Mouse (Mus musculus): ENCODE measurements around the gene Adad2.
A peak's percentile ranks its signal among the peaks of the same experiment; 100 is the strongest.

Adad2 gene

DNA sequence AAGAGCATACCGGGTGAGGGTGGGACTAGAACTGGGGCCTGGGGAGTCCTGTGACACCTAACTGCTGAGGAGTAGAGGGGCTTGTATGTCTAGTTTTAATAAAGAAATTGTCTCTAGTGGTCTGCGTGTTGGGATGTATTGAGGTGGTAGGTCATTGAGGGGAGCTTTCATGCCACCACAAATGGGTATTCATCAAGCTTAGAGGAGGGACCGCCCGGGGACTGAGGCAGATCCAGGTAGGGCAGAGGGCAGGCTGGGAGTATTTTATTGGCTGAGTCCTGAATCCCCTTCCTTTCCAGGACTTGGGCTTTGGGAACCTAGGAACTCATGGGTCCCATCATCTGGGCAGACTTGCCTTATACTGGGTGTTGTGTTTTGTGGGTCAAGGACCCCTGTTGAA, 4.3 kb downstream of the Adad2 start:
- no peak for DNase-seq (ENCODE audit: low spot score in 2 of 2)

DNA sequence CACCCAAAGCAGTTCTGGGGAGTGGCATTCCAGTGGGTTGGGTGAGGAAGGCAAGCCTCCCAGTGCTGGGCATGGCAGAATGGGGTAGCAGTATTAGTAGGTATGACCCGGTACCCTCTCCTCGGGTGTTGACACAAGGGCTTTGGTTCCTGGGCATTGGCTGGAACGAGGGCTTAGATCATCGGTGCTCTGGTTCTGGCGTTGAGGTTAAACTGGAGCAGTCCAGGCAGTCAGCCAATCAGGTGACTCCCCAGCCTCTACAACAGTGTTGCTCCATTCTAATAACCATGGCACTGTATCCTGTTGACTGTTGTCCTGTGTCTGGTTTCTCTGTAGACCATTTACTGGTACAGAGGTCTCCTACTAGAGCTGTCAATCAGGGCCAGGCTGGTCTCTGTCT, 5.0 kb downstream of the Adad2 start:
- DNase-seq (ENCODE audit: low spot score in 2 of 2), result no peak

DNA sequence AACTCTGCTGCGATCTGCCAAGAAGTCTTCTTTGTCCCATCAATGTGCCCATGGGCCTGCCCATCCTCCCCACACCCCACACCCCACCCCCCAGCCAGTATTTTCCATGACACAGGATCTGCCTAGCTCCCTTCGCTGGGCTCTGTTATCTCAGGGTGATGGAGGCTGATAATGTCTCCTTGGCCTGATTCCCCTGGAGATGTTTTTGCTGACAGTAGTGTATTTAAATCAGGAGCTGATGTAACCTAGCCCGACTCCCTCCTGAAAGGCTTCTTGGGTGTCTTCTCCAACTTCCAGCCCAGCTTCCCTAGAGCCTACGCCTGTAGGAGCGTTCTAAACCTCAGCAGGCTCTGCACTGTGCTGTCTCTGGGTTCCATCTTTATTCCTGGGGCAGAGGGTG, 6.3 kb downstream of the Adad2 start:
- no peak for DNase-seq (ENCODE audit: low spot score in 2 of 2)

DNA sequence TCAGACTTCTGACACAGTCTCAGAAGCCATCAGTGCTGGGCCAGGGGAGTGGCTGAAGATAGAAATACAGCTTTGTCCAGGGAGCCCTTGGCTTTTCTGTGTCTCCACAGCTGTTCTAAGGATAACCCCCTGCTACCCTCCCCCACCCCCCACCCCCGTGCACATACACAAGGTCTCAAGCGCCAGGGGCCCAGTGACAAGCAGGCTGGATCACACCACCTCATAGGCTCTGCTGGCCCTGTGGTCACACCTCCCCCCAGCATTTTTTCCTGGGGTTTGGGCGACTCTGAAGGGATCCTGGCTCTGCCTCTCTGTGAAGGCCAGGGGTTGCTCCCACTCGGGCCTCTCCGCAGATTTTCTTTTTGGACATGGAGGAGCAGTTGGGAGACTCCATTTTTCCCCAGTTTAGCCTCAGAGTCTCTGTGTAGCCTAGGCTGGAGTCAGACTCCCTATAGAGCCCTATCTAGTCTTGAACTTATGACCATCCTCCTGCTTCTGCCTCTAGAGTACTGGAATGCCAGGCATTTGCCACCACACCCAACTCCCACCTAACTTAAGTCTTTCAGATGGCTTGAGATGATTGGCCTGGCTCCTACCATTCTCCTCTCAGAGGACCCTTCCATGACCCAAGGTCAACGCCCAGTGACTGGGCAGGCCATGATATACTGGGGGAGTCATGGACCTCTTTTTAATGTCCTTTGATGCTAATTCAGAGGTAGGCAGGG, 7.7 kb downstream of the Adad2 start:
- no peak for DNase-seq (ENCODE audit: low spot score in 2 of 2)

DNA sequence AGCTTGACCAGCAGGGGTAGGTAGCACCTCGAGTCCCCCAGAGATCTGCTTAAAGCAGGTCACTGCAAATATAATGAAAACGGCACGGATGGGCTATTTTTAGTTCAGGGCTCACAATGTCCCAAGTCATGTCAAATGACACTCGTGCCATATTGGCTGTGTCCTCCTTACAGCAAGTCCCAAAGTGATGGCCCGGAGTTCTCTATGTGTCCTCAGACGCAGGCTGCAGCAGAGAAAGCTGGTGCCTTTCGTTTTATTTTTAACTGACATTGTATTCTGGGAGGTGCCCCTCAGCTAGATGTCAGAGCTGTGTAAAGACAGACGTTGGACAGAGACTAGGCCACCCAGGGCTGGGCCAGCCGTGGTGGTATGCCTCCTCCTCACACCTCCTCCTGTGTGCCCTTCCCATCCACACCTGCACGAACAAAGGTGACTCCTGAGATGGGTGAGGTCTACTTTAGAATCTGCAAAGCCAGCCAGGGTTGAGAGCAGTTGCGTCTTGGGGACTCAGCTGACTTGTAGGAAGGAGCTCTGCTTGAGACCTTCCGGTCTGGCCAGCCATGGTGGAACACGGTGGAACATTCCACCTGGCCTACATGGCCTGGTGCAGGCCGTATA, 8.4 kb downstream of the Adad2 start:
- DNase-seq (ENCODE audit: low spot score in 2 of 2), result no peak

DNA sequence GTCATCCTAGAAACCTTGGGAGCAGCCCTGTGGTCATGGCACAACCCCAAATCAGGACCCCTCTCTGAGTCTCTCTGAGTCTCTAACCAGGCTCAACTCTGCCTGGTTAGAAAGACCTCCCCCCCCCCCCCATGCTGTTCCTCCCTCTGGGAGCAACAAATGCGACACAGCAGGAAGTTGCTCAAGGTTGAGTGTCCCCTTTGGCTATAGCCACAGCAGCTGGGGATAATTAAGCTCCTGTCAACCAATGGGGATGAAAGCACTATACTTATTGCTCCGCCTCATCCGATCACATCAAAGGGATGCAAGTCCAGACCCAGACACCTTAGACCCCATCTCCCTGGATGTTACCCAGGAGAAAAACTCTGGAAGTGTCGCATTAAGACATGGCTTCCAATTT, 10.0 kb downstream of the Adad2 start:
- no peak for DNase-seq (ENCODE audit: low spot score in 2 of 2)

DNA sequence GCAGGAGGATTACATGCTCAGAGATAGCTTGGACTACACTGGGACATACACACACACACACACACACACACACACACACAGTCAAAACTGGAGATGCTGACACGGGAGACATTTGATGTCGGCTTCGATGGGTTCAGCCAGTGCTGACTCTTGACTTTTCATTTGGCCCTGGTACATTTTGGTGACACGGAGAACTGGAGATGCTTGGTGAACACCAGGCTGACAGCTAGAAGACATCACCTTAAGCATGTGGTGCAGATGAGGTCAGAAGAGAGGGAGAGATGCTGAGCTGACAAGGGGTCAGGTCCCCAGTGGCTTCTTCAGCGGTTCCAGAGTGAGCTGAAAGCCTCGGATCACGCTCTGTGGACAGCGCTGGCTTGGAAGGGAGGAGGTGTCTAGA, 10.5 kb downstream of the Adad2 start:
- no peak for DNase-seq (ENCODE audit: low spot score in 2 of 2)

DNA sequence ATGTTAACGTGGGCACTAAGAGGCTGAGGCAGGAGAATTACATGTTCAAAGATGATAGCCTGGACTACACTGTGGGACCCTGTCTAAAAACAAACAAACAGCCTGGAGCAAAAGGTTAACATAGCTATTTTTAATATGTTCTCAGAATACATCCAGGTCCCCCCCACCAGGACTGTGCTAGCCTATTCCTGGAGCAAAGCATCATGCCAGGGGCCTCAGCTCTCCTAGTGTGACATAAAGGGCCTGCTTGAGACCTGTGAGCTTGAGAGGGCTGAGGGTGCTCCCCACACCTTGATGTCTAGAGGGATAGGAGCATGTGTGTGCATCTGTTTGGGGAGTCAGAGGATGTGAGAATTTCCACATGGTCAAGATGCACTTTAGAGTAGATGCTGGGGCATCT, 11.2 kb downstream of the Adad2 start:
- no peak for DNase-seq (ENCODE audit: low spot score in 2 of 2)

DNA sequence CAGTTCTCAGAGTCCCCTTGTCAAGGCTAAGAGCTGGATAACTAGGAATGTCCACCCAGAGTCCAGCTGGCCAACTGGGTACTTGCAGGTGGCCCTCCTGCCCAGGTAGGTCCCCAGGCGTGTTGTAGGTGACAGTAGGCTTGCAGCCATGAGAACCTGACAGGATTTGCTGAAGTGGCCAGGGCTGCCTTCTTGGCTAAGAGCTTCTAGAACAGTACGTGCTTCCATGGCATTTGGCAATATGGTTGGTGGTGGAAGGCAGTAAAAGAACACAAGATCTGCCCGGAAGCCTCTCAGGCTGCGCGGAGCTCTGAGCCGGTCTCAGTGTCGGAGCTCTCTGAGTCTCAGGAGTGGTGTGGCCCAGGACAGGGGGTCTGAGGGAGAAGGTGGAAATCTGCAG, 12.4 kb downstream of the Adad2 start:
- DNase-seq (ENCODE audit: low spot score in 2 of 2), result no peak

DNA sequence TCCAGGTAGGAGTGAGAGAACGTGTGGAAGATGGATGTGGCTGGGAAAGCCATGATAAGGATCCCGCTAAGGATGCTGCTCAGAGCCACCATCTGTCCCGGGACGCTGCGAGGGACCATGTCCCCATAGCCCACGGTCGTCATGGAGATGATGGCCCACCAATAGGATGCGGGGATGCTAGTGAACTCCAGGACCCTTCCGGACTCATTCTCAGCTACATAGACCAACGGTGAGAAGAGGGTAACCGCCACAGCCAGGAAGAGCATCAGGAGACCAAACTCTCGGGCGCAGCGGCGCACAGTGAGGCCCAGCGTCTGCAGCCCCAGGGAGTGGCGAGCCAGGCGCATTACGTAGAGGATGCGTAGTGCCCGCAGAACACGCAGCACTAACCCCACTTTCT, 13.2 kb downstream of the Adad2 start:
- no peak for DNase-seq (ENCODE audit: low spot score in 2 of 2)

DNA sequence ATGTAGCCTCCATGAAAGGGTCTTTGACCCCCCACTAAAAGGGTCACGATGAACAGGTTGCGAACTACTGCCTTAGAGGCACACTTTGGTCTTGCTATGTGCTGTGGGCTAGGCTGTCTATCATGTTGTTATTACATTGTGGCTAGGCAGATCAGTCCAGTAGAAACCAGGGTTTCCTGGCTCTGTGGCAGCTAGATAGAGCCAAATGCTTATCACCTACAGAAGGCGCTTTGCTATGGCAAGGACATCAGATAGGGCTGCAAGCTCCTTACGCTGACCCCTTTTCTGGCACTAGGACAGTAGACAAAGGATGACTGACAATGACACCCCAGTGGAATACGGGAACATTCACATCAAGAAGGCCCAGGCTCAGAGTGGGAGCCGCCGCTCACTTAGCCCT, 14.7 kb downstream of the Adad2 start:
- DNase-seq (ENCODE audit: low spot score in 2 of 2), result no peak

DNA sequence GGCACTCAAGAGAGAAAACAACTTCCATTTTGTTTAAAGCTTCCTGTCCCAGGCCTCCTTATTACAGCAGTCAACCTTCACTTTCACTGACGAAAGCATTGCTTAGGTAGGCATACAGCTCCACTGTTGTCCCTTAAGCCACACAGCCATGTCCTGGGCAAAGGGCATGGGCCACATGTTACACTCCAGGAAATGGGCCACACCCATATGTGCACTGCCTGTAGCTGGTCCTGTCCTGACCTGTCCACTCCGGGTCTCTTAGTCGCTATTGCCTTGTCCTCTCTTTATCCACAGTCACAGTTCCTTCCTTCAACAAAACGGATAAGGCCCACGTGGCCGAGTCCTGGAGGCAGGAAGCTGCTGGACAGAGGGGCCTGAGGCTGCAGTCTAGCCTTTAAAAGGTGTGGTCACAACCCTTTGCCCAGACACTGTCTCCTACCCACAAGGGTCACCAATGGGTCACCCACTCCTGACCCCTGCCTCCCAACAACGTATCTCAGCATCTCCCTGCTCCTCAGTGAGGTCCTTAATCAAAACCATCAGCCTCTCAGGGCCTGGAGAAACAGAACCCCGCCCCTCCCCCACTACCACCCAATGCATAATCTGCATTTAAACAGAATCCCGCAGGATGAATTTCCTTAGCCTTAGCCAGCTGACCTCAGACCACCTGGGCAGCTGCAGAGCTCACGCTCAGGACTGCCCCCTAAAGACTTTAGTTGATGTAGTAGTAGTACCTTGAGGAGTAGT, 15.2 kb downstream of the Adad2 start:
- DNase-seq (ENCODE audit: low spot score in 2 of 2), result no peak

DNA sequence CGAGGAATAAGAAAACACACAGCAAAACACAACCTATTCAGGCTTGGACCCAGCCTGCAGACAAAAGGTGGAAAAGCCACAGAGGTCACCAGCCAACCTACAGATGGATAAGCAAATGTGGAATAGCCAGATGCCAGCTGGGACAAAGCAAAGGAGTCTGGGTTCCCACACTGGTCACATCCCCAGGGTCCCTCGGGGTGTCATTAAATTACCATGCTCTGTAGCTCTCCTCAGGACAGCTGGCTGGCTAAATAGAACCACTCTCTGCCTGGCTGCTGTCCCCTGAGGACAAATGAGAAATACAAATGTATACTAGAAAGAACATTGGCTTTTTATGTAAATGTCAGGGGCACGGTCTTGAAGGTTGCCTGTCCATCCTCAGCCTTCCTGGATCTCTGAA, 18.3 kb downstream of the Adad2 start:
- DNase-seq (ENCODE audit: low spot score in 2 of 2), result no peak

DNA sequence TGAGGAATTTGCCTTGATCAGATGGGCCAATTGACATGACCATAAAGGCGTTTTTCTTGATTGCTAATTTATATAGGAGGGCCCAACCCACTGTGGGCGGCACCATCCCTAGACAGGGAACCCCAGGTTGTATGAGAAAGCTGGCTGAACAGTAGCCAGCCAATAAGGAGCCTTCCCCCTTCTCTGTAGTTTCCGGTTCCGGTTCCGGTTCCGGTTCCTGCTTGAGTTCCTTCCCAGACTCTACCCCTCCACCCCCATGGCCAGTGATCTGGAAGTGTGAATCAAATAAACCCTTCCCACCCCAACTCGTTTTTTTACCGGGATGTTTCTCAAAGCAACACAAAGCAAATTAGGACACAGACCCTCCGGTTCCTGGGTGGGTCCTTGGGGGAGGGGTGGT, 19.7 kb downstream of the Adad2 start:
- DNase-seq (ENCODE audit: low spot score in 2 of 2), result no peak

DNA sequence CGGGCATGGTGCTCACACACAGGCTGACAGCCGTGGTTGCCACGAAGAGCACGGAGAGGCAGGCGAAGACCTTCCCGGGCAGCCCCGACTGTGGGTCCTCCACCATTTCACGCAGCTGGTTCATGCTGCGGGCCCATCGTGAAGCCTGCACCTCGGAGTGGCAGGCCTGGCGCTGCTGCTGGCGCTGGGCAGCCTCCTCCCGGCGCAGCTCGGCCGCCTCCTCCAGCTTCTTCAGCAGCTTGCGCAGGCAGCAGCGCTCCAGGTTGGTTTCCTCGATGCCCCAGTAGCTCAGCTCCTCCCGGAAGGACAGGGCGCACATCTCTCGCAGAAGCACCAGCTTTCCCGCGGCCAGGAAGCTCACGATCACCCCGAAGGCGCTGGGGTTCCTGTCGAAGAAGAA, 20.4 kb downstream of the Adad2 start:
- DNase-seq (ENCODE audit: low spot score in 2 of 2), result no peak

DNA sequence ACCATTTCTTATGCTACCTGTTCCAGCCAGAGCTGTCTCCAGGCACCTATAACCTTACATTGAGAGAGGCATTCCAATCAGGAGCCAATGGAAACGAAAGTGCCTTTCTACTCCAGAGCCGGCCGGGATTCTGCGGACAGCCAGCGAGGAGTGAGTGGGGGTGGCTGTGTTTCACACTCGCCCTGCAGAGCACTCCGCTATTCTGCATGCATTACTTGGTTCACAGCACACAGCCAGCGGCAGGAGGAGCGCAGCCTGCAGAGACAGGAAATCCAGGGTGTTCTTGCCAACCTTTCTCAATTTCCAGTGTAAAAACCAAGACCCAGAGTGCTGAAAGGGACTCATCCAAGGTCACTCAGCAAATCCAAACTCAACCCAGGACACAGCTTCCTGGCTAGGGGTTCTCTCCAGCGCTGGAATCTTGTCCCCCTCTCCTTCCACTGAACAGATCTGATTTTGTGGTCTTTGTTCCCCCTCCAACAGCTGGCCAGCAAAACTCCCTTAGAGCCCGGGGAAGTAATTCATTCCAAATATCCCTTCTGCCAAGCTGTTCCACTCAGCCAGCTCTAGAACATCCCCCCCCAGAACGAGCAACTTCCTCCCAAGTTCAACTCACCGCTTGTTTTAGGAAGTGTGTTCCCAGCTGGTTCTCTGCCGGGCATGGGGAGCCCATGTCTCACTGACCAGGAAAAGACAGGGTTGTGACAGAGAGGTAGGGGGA, 22.2 kb downstream of the Adad2 start:
- DNase-seq (ENCODE audit: low spot score in 2 of 2), result peak in 1 of 2 experiments; percentile 9

DNA sequence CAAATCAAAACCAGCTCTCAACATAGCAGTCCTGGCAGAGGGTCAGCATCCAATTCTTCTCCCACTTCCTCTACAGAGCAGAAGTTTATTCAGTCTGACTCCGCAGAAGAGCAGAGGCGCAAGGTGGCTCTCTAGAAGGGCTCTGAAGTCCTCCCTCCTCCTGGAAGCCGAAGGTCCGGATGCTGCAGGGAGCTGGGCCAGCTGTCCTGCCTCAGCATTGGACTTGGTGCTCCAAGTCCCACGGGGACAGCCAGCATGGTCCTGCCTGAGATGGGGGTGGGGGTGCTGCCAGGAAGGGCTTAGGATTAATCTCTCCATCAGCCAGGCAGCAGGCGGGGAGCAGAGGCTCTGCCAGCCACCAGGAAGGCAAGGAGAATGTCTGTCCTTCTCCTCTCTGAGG, 22.8 kb downstream of the Adad2 start, which contains the start of gene Kcng4:
Gene Kcng4, minus strand, starts transcription at position 303 of the 400 bp plus-strand sequence.
- DNase-seq (ENCODE audit: low spot score in 2 of 2), result no peak

DNA sequence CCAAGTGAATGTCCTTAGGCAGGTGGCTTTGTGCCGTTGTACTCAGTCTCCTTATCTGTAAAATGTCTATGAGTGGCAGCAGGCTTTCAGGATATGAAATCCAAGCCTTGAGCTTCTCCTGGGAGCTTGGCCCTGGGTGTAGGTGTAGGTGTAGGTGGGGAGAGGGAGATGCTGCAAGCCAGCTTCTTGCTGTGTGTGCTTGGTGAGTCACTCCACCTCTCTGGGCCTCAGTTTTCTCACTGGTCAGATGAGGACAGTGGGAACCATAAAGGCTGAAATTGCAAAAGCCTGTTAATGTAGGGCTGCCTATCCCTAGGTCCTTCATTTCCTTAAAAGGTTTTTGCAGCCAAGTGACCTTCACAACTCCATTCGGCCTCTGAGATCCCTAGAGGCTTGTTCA, 23.4 kb downstream of the Adad2 start:
- DNase-seq (ENCODE audit: low spot score in 2 of 2), result no peak

DNA sequence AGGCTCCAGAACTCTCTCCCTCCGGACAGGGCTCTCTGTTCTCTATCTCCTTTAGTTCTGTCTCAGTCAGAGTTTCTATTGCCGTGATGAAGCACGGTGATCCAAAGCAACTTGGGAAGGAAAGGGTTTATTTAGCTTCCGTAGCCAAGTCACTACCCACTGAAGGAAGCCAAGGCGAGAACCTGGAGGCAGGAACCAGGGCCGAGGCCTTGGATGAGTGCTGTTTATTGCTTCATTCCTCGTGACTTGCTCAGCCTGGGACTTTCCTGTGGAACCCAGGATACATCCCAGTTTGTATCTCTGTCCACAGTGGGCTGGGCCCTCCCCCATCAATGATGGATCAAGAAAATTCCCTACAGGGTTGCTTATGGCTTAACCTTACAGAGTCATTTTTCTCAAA, 24.2 kb downstream of the Adad2 start:
- DNase-seq (ENCODE audit: low spot score in 2 of 2), result no peak

DNA sequence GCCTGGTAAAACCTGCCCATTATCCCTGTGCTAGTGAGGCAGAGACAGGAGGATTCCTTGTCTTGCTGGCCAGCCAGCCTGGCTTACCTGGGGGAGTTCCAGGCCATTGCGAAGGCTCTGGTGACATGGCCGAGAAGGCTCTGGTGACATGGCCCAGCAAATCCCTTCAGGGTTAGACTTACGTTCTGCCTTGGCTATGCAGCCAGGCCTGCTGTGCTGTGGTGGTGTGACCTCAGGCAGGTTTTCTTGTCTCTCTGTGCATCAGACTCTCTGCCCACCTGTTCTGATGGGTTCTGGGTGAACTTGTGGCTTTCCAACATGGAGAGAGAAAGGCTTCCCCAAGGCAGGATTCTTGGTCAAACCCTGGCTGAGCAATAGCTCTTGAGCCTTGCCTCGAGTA, 24.8 kb downstream of the Adad2 start:
- DNase-seq (ENCODE audit: low spot score in 2 of 2), result no peak

DNA sequence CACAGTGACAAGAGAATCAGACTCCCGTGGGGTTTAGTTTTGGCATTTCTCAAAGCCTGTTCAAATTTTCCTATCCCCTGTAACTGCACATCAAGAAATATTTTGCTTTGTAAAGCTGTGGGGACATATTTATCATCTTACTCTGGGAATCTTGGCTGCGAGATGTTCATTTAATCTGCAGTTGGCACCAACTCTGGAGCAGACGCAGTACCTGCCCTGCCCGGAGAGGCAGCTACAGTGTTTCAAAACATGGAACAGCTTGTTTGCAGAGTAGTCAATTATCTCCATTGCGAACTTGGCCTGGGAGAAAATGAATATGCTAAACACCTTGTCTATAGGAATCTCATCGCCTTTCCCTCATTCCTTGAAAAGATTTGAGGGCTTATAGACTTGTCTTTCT, 25.7 kb downstream of the Adad2 start:
- DNase-seq (ENCODE audit: low spot score in 2 of 2), result no peak

DNA sequence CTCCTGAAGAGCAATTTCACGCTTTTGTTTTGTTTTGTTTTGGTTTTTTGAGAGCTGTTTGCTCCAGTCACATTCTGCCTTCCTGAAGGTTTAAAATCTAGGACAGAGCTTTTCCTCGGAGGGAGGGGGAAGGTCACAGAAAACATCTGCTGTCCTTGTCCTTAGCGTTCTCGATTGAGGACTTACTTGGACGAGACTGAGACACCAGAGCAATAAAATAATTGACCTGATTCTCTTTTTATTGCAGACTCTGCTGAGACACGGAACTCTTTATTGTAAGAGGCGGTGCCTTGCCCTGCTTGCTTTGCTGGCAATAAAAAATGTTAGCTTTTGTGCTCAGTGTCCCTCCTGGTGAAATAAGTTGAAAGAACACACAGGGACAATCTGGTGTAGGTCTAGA, 27.3 kb downstream of the Adad2 start:
- no peak for DNase-seq (ENCODE audit: low spot score in 2 of 2)
